Mouse (Mus musculus) forebrain, embryonic 10.5 days (tissue): ENCODE measurements around the gene Lmo1. TPM values are rescaled to one million over a fixed set of nuclear protein-coding genes. Genes with fewer than 3 reads are reported as not detected.
"Not testable (repeated sequence)": the region's sequence is repeated elsewhere in the genome, so short reads cannot be mapped to it uniquely, and the experiment has no call there.

Experiments
- DNase-seq: peaks from one replicate; pipeline ENCODE4 v3.0.0-alpha.2; 2017; ENCODE audit warnings: low spot score; ENCODE audit errors: extremely low spot score
- H3K27ac ChIP-seq: fragments of 300-500 bp; sonication (generic); 2 replicates; pipeline ENCODE4 v1.5.1; 2016; ENCODE audit warnings: mild to moderate bottlenecking
- H3K27me3 ChIP-seq: fragments of 300-500 bp; sonication (generic); 2 replicates; pipeline ENCODE4 v1.6.1; 2016; ENCODE audit warnings: mild to moderate bottlenecking; ENCODE audit not compliant: poor library complexity, severe bottlenecking
- H3K36me3 ChIP-seq: fragments of 300-500 bp; sonication (generic); replicated peaks from 2 replicates; pipeline ENCODE4 v1.6.1; 2016; ENCODE audit warnings: mild to moderate bottlenecking, moderate library complexity
- H3K4me1 ChIP-seq: fragments of 300-500 bp; sonication (generic); 2 replicates; pipeline ENCODE4 v1.6.1; 2016
- H3K4me3 ChIP-seq: fragments of 300-500 bp; sonication (generic); 2 replicates; pipeline ENCODE4 v1.5.1; 2016; ENCODE audit warnings: mild to moderate bottlenecking, moderate library complexity
- H3K9me3 ChIP-seq: fragments of 300-500 bp; sonication (generic); 2 replicates; pipeline ENCODE4 v1.6.1; 2016; ENCODE audit warnings: mild to moderate bottlenecking, moderate library complexity
- WGBS: fragments of 180-500 bp; shearing (Covaris S2); methylation state at CpG from one replicate; pipeline ENCODE4 v1.1.7; 2016; 5-methylcytosine and 5-hydroxymethylcytosine counted together
- polyA plus RNA-seq: library from polyadenylated mRNA; unstranded; fragments of >200 nt; fragmentation: Nextera tagmentation; extraction: Ambion mirVana; gene quantifications from 2 replicates; pipeline ENCODE4 v1.2.1, GENCODE M21; 2016

Gene Lmo1
- polyA plus RNA-seq, 1 experiment from 2014 or later = 21.9 TPM

DNA sequence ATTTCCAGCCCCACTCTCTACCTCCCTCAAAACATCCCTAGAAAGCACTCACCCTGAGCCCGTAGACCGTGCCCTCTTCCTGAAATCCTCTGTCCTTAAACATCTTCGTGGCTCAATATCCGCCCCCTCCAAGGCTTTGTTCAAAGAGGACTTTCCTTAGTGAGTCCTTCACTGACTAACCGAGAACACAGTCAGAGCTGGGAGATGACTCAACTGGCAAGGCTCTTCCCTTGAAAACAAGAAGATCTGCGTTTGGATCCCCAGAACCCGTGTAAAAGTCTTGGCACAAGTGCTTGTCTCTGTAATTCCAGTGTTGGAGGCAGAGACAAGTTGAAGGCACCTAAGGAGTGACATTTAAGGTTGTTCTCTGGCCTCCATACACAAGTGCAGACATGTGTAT, 80.7 kb downstream of the Lmo1 start:
- no peak overlapping the region for H3K27ac ChIP-seq
- peaks cover 10% of the 10 kb centered on the region for H3K4me1 ChIP-seq
- no peaks in the 10 kb centered on the region for H3K36me3 ChIP-seq
- DNase-seq = no peak
- no peaks in the 10 kb centered on the region; the same call in 1 of the 2 replicates for H3K27me3 ChIP-seq
- no peaks in the 10 kb centered on the region for H3K9me3 ChIP-seq
- no peak overlapping the region for H3K4me3 ChIP-seq
- no CpG with 5 or more reads among the region's 7 CpGs for WGBS

DNA sequence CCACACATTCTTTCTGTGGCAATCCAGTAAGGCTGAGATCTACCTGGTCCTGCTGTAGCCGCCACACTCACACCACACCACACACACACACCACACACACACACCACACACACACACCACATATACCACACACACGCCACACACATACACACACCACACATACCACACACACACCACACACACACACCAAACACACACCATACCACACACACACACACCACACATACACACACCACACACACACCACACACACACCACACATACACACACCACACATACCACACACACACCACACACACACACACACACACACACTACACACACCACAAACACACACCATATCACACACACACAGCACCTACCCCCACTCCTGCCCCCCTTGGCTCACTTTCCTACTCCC, 83.7 kb downstream of the Lmo1 start:
- H3K36me3 ChIP-seq, H3K27me3 ChIP-seq, DNase-seq, H3K4me1 ChIP-seq, H3K9me3 ChIP-seq, H3K27ac ChIP-seq, H3K4me3 ChIP-seq: not testable (repeated sequence)
- no CpG with 5 or more reads among the region's 2 CpGs for WGBS

Other genes with a start within 250 kb of the Lmo1 start
- 0.04 TPM in 1 of 2 replicates, not detected in the other for gene Nlrp10, start 245.0 kb downstream of the Lmo1 start, polyA plus RNA-seq
- 71.7 and 74.4 TPM in 2 replicates for gene Eif3f, start 240.8 kb downstream of the Lmo1 start, polyA plus RNA-seq
- gene Tub, start 224.9 kb downstream of the Lmo1 start, polyA plus RNA-seq = 5.2 and 5.3 TPM in 2 replicates
- gene Ric3, start 91.9 kb downstream of the Lmo1 start, polyA plus RNA-seq = 17.3 and 18.7 TPM in 2 replicates